ENCODE assay signal across 17 mouse cellular contexts in the genomic region with DNA sequence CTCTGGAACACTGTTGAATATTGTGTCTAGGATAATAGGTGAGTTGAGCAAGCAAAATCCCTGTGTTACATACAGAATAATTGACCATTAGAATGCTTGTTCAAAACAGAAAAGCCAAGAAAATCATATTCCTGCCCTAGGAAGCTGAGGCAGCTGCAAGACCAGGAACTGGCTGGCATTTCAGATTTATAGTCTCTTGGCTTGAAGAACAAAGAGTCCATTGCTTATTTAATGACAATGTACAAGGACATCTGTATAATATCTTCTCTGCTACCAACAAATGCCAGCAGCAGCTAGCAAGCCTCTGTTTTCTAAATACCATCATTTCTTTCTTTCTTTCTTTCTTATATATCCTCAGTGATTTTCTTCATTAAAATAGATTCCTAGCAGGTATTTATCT.
DNase-seq lines count a peak whose midpoint lies in the region.
"Had no signal": no experiment of that assay in that cellular context is flagged by ENCODE, and none has a peak within 500 bp of the region (broad histone marks: within the 10 kb centered on the region; RNA-seq: fewer than 3 reads in every experiment).

No protein-coding gene starts in this region.

- DNase-seq in adrenal gland, postnatal 14 days, result peak; percentile 14
- no peak for DNase-seq in adrenal gland, postnatal 25 days
- peak; percentile 14 for DNase-seq in layer of hippocampus, adult 9-11 months
- DNase-seq in layer of hippocampus, postnatal 14 days (ENCODE audit: low spot score in 2 of 2), result no peak
- peak; percentile 76 for DNase-seq in MN1 (ENCODE audit: low spot score)
- peak; percentile 71 for DNase-seq in brain, adult 2 months (ENCODE audit: low read depth, low spot score)
- DNase-seq in T-cell, adult 2 months (ENCODE audit: low spot score), result no peak
- DNase-seq in spleen, postnatal 36 days (ENCODE audit: low spot score in 2 of 2), result no peak
- DNase-seq: cerebellum, adult 11 months; cerebellum, adult 2 months; cerebellum, adult 9-11 months; cerebellum, postnatal 25 days; embryo, embryonic 11 days; gastrocnemius, postnatal 25 days; heart, adult 18-20 months; heart, postnatal 10 days; heart, postnatal 36 days had no signal

Comparison
In these comparisons a context has a peak if more than half of its experiments do, and no peak if none do; other contexts are left out.
1. DNase-seq: peak in adrenal gland, postnatal 14 days (single experiment), layer of hippocampus, adult 9-11 months (single experiment), MN1 (single experiment) and brain, adult 2 months (single experiment); none in adrenal gland, postnatal 25 days (single experiment), layer of hippocampus, postnatal 14 days (0 of 2), T-cell, adult 2 months (single experiment) and spleen, postnatal 36 days (0 of 2).